Mouse (Mus musculus) left cerebral cortex, adult 8-10 months (tissue): Measurements from ENCODE around the gene Chmp1a. TPM values are rescaled to one million over a fixed set of nuclear protein-coding genes. Genes with fewer than 3 reads are reported as not detected.
"Not testable (repeated sequence)": the region's sequence is repeated elsewhere in the genome, so short reads cannot be mapped to it uniquely, and the experiment has no call there.

Experiments
- DNase-seq, 2 experiments: peaks; one replicate each; pipeline ENCODE4 v3.0.0; 2022; ENCODE audit warnings: low spot score in 2 of 2
- total RNA-seq, 4 experiments: library from RNA; stranded (reverse); gene quantifications; 2 replicates each; pipeline ENCODE4 v1.2.4; 2022

Chmp1a gene
- total RNA-seq, 4 experiments from 2014 or later, result 86.9 to 101 (median 93.5) TPM

DNA sequence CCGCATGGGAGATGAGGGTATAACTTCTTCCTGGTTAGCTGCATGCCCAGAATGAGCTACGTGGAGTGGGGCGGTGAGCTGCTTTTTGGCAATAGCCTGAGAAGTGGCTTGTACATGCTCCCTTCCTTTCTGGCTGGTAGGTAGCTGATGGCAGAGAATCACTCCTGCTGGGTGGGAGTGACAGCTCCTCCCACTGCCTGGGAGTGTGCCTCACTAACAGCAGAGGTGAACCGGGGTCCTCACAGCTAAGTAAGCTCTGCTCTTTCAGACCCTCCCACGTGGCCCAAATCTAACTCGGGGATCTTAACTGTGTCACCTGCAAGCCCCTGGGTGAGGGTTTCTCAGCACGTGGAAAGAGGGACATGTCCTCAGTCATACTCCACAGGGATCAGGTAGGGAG is 20.0 kb upstream of the Chmp1a start:
- DNase-seq, result peak in 1 of 2 experiments; percentile 55

DNA sequence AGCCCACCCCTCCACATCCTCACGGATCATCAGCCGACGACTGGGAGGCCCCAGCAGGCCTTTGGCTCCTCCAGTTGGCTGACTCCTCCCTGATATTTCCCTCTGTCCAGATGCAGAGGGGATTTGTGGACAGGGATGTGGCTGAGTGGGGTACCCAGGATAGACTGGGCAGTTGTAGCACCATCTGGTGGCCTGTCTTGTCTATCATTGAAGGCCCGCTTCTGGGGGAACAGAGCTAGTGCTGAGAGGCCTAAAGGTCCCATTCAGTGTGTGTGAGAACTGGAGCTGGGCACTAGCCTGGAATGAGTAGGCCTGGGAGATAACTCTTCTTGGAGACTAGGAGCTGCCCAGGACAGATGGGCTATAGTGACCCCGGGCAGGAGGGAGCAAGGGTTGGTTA is 19.2 kb upstream of the Chmp1a start:
- DNase-seq, result no peak

DNA sequence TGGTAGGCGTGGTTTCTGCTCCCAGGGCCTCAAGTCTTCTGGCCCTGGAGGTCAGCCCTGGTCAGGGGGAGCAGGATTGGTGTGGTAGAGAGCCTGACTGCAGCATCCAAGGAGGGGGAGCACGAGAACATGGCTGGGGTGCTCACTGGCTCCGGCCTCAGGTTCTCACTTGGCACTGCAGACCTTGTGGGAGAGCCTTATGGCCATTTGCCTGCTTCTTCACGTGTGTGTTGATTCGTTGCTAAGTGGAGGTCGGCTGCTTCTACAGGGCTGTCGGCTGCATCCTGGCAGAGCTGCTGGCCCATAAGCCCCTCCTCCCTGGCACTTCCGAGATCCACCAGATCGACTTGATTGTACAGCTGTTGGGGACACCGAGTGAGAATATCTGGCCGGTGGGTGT is 17.8 kb upstream of the Chmp1a start:
- DNase-seq, result not testable (repeated sequence)

DNA sequence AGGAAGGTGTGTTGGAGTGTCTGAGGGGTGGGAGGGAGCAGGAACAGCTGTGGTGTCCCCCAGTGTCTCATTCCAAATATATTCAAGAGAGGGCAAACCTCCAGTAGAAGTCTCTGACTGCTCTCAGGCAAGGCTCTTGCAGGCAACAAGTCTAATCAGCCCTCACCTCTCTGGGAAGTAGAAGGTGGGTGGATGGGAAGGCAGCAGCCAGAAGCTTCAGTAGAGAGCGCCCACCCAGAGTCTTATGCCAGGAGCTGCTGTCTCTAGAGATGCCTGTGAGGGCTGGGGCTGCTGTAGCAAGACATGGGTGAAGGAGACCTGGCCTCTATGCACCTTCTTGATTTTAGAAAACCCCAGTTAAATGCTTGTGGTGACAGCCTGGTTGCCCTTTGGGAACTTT is 15.9 kb upstream of the Chmp1a start:
- peak in 1 of 2 experiments; percentile 41 for DNase-seq

DNA sequence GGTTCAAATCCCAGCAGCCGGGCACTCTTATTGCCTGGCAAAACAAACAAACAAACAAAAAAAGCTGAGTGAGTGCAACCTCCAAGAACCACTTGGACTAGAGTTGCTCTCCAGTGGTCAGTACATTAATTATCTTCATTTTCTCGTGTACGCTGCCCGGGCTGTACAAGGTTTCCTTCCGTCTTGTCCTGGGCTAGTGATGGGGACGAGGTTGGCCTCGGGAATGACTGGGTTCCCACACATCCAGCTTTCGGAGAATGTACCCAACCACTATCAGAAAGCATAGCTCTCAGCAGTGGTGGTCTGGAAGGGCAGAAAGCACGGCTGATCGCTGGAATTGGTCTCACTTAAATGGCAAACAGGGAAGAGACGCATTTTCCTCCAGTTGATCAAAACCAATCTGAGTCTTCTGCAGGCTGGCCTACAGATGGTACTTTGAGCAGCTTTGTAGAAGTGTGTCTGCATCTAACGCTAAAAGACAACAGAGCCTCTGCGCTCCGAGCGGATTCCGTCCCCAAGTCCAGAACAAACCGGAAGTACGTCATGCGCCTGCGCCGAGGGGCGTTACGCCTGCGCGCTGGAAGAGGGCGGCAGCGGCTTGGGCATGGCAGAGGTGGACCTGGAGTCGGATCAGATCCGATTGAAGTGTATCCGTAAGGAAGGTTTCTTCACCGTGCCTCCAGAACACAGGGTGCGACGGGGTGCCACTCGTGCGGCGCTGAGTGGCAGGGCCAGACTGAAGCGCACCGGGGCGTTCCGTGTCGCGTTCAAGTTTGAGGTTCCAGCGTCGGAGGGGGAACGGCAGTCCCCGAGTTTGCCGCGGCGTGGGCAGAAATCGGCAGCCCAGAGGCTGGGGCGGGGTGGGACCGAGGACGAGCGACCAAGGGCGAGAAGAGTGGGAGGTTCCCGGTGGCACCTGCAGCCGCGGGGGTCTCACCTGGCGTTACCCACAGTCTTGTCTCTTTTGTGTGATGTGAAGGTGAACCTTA is 12.0 kb upstream of the Chmp1a start, which contains the start of gene Cdk10:
TSS of gene Cdk10 (plus strand) at position 565 of the 989 bp plus-strand sequence.
- DNase-seq, result peak; percentile 89 to 95

DNA sequence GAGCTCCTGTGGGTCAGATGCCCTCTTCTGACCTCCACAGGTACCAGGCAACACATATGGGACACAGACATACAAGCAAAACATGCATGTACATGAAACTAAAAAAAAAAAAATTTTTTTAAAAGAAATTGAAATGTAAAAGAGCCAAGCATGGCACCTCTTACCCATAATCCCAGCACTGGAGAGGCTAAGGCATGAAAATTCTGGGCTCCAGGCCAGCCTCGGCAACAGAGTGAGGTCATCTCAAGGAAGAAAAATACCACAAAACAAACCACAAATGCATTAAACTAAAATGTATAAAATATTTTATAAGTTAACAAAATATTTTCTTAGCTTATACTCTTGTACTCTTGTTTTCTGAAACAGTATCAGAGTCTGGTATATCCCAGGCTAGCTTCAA is 8.4 kb upstream of the Chmp1a start:
- DNase-seq, result no peak

DNA sequence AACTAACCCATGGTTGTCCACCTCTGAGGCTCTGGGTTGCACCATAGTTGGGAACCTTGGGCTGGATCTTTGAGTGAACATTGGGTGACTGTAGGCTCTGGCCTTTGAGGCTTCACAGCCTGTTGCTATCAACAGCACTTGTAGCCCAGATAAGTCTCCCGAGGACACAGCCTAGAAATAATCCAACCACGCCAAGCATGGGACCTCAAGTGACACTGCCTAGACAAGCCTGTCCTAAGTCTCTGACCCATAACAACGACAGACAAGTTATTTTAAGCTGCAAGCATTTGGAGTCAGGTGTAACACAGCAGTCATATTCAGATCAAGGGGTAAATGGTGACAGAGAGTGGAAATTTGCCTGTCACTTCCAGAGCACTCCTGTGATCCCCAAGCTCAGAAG is 2.9 kb upstream of the Chmp1a start:
- DNase-seq, result no peak

DNA sequence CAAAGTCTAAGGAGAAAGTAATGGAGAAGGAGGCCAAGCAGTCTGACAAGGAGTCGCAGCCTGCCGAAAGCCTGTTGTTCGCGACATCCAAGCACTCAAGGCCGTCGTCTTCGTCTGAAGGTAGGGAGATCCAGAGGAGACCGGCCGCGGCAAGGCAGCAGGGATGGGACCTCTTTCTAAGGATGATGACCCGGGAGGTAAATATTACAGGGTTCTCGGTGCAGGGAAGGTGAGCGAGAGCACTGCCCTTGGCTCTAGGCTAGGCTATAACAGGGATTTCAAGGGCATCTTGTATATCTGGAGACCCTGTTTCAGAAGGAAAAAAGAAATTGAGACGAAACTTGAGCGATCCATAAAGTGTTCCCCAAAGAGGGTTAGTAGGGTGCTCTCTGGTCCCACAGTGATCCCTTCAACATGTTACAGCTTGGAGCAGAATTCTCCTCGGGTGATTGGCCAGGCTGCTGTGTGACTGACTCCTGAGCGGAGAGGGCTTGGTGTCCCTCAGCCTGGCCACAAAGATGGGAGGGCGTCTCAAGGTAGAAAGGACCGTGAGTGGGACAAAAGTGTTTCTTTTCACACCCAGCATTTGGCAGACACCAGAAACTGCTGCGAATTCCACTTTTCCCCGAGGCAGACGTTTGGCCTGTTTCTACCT is 682 bp upstream of the Chmp1a start:
- DNase-seq, result no peak

DNA sequence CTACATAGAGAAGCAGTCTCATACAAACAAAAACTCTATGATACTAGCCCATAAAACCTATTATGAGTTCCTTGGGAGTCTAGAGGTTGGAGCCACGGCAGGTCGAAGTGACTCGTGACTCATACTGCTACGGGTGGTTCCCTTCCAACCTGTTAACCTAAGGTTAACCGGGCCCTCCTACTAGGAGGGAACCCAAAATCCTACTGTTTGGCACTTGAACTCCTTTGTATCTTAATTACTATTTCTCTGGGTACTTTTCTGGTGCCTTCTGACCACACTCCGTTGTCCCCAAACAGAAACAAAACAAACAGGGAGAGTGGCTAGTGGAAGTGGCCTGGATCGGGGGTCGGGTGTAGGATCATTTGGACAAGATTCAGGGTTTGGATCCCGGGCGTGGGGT is 687 bp downstream of the Chmp1a start:
- no peak for DNase-seq

DNA sequence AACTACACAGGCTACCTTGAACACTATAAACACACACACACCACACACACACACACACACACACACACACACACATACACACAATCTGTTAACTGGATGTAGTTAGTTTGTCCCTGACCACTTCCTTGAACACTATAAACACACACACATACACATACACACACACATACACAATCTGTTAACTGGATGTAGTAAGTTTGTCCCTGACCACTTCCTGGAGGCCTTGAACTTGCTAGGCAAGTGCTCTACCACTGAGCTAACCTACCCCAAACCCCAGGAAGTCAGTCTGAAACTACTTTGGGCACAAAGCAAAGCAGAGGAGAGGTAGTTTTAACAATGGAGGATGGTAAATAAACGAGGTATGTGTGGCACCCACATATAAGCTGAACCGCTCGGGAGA is 9.0 kb downstream of the Chmp1a start:
- DNase-seq, result no peak

DNA sequence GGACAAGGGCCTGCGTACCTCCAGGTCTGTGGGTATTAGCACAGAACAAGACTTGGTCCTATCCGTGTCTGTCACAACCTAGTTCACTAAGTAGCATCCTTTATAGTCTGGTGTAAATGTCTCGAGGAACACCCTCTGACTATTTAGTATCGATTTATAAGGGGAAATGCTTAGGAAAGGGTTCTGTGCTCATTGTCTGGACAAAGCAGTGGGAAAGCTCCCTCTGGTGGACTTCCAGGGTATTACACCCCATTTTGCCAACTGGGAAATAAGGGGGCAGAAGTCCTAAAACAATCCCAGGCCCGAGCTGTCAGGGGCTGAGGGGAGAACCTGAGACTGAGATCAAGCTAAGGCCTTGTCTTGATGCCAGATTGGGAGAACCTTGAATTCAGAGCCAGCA is 10.3 kb downstream of the Chmp1a start:
- DNase-seq, result peak in 1 of 2 experiments; percentile 64

DNA sequence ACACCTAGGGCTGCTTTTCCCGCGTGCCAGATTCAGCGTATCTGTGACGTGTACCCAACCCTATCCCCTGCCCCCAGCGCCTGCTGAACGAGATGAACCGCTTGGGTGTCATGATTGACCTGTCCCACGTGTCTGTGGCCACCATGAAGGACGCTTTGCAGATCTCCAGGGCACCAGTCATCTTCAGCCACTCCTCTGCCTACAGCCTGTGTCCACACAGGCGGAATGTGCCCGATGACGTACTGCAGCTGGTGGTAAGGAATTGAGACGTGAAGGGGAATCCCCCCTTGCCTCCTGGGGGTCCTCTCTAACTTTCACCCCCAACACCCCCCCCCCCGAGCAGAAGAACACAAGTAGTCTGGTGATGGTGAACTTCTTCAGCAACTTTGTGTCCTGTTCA is 12.7 kb downstream of the Chmp1a start:
- no peak for DNase-seq

DNA sequence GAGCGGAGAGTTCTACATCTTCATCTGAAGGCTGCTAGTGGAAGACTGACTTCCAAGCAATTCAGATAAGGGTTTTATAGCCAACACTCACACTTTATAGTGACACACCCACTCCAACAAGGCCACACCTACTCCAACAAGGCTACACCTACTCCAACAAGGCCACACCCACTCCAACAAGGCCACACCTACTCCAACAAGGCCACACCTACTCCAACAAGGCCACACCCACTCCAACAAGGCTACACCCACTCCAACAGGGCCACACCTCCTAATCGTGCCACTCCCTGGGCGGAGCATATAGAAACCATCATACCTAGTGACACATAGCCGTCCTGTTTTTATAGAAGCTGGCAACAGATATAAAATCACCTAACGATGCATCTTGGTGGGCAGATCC is 15.5 kb downstream of the Chmp1a start:
- DNase-seq, result not testable (repeated sequence)

DNA sequence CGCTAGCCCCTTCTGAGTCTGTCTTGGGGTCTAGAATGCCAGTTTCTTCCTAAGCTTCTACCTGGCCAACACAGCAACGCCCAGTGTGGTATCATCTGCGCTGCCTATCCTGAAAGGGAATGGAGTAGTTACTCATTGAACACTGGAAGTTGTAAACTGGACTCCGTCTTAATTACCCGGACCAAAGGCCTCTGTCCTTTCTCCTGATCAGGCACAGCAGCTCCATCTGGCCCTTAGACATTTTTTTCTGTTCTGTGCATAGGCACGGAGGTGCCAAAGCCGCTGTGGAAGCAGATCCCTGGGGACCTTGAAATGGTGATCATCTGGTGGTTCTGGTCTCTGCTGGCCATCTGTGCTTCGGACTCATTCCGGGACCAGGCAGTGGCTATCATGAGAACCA is 18.8 kb downstream of the Chmp1a start:
- no peak for DNase-seq

DNA sequence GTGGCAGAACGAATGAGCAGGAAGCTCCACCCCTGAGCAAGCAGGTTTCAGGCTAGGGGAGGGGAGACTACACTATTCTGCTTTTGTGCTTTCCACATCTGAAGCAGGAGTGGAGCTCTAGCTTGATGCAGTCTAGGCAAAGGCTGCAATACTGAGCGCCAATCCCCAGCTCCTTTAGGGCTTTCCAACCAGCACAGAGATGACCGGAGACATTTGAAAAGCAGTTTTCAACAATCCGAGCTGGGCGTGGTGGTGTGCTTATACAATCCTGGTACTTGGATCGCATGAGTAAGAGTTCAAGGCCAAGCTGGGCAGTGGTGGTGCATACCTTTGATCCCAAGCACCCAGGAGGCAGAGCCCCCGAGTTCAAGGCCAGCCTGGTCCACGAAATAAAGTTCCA is 20.7 kb downstream of the Chmp1a start:
- no peak for DNase-seq

DNA sequence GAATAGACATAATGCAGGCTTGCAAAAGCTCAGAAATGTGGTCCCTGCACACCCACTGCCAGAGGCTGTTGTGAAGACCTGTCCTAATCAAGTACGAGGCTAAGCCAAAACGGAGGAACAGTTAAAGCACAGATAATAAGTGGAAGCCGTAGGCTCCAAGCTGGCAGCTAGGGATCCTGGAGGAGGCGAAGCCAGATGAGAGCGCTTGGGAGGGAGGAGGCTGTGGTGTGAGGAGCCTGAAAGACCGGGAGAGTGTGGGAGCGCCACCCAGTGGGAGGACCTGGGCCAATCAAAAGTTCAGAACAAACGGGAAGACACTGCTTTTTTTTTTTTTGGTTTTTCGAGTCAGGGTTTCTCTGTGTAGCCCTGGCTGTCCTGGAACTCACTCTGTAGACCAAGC is 21.9 kb downstream of the Chmp1a start:
- peak; percentile 62 for DNase-seq

DNA sequence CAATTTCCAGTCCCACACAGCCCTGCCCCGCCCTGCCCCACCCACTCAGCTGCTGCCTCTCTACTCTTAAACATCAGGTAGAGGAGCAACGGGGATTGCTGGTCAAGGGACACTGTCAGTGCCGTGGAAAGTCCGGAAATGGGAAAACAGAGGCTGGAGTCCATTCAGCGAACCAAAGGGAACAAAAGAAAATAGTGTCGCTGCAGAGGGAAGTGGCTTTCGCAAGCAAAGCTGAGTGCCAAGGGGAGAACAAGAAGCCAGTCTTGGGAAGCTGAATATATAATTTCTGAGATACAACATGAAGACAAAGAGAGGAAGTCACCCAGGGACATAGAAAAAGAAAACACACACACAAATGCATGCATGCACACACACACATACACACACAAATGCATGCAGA is 23.7 kb downstream of the Chmp1a start:
- no peak for DNase-seq

DNA sequence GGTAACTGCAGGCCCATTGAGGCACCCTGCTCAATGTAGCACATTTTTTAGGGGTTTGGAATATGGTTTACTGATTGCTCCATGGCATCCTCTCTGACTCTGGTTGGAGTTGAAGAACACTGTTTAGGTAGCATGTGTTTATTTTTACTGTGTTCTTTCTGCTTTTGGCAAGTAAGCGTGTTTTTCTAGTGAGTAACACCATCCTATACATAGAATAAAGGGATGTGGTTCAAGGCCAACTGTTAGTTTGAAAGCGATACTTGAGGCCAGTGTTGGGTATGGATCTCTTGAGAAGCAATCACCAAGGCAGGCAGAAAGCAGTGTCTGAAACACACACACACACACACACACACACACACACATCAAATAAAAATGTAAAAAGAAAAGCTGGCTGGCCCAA is 24.6 kb downstream of the Chmp1a start:
- no peak for DNase-seq

DNA sequence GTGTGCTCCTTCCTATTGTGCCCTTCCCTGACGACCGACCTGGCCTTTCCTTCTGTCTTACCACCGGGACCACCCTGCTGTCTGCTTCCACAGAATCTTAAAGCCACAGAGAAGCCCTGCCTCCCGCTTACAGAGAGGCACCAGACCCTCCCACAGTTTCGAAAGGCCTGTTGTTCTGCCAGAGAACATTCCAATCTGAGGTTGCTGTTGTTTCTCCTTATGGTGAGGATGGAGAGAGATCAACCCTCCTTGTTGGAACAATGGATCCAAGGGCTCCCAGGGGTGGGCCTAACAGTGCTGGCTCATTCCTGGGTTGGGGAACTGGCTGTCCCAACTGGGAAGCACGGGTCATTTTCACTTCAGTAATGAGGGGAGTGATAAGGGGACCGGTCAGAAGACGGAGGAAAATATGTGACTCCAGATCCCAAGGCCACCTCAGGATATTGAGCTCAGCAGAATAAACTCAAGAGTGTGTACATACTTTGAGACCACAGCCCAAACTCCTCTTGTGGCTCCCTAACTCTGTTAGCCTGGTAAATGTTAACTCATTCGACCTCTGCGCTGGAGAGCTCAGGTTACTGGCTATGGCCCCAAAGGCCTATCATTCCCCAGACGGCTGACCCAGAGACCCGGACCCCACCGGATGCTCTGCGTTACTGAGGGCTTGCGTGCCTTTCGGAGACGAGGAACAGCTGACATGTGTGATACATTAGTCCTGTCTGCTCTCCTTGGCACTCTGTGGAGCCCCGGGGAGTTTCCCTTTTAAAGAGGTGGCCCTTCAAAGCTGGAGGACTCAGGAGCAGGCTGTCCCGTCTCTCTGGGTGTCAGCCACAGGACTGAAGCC is 26.8 kb downstream of the Chmp1a start, which contains the start of gene Dpep1:
TSS of gene Dpep1 (plus strand) at position 677 of the 844 bp plus-strand sequence.
- no peak for DNase-seq

DNA sequence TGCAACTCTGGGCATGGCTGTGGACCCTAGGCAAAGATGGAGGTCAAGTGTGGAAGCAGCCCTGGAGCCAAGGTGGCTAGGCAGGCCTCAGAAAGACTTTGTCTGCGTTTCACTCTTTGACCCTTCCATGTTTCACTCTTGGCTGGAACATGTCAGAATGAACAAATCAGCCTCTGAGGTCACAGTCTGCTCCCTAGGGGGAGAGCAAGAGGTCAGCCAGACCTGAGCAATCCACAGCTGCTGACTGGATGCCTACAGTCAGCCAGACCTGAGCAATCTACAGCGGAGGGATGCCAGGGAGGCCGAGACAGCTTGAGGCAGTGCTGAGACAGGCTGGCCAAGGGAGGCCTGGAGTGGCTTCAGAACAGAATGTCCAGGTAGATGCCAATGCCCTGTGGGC is 31.2 kb downstream of the Chmp1a start:
- DNase-seq, result no peak

DNA sequence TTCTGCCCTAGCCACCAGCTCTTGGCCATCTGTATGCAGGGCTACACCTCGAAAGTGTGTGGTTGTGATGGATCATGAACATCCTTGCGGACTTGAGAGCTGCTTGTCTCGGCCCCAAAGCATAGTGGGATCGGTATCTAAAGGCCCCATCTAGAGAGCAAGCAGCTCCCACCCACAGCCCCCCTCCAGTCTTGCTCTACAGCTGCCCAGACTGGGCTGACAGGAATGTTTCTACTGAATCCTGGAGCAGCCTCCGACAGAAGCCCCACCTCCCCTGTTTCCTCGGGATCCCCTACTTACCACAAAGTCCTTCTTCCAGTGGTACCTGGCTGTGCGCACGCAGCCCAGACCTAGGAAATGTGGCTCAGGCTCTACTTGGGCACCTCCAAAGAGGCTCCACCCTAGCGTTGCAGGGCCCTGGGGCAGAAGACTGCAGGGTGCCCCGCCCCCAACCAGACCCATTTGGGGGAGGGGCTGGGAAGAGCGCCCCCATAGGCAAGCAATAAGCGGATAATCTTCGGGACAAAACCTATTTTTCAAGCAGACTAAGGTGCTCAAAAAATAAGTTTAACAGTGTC is 54.6 kb downstream of the Chmp1a start, which contains the start of gene Sult5a1:
TSS of gene Sult5a1 (minus strand) at position 428 of the 578 bp plus-strand sequence.
- DNase-seq, result no peak
